Mouse (Mus musculus): ENCODE data around the gene Obscn.

The Obscn gene

DNA sequence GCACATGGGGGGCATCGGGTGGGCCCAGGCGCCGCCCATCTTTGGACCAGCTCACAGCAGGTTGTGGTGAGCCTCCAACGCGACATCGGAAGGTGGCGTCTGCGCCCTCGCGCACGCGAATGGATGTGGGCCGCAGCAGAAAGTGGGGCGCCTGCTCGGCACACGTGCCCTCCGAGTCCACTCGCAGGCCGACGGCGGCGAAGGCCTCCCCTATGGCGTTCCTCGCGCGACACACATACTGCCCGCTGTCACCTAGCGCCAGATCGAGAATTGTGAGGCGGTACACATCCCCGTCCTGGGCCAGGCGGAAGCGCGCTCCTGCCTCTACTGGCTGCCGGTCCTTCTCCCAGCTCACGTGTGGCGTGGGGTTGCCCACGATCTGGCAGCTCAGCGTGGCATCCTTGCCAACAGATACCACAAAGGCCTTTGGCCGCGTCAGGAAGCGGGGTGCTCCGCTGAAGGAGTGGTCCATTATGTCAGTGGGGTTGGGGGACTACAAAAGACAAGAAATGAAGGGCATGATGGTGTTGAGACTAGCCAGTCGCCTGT lies at the start of gene Obscn:
Obscn (minus strand) TSS at position 499 of the 549 bp plus-strand sequence.
- no peak for DNase-seq

DNA sequence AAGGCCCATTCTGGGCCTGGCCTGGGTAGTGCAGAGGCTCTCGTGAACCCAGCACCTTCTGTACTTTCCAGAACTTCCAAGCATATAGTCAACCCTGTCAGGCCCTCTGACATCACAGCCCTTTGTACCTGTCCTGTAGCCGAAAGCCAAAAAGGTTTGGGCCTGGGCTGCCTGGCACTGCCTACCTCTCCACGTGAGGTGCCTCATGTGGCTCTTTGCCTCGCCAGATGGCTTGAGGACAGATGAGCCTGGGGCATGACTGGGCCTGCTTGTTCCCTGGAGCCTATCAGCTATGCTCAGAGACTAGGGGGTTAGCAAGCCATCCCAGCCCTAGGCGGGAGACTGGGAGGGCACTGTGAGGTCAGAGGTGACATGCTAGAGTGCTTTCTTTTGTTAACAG lies 49.3 kb upstream of the Obscn start:
- no peak for DNase-seq

DNA sequence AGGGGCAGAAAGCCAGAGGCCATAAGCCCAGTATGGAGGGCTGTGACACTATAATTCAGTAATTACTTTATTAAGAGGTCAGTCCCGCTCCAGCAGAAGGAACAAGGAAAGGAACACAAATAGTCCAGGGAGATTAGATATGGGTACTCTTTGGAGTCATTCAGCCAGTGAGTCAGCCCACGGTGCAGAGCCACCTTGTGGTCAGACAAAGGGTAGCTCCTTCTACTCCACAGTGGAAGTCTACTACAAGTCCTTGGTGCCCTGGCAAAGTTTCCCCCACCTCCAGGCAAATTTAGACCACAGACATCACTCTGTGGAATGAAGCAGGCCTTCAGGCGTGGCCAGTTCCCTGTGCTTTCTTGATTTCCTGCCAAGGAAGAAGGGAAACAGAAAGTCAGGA lies 47.6 kb upstream of the Obscn start:
- DNase-seq, result peak; percentile 75

DNA sequence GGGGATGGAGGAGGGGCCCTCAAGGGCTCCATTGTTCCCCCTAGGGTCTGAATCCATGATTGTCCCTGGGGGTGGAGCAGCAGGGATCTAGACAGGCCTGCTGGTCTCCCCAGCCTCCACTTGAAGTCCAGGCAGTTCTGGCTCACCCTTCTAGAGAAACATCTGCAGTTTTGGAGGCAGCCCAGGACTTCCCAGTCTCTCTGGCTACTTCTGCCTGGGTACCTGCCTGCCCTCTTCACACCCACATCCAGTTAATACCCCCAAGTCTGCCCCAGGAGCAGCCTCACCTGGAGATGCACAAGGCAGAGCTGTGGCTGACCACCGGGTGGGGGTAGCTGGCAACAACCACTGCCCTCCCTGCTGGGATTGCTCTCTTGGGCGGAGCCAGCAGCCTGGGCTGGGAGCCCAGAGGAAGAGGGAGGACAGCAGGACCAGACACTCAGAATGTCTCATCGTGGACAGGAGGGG lies 46.7 kb upstream of the Obscn start, which contains the start of gene Gjc2:
Gjc2 (minus strand) TSS at position 350 of the 468 bp plus-strand sequence.
- DNase-seq, result peak; percentile 43

DNA sequence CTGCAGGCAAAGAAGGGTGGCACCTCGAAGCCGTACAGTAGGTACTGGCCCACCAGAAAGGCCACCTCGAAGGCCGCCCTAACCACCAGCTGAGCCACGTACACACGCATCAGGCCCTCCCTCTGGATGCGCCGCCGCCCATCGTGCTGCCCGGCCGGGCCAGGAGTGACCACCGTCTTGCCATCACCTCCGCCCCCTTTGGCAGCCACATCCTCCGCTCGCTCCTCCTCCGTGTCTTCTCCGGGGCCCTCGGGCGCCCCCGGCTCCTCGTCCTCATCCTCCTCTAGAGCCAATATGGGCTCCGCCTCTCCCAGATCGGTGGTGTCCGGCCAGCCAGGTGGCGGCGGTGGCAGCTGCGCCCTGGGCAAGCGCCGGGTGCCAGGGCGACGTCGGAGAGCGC lies 40.7 kb upstream of the Obscn start:
- DNase-seq, result no peak

DNA sequence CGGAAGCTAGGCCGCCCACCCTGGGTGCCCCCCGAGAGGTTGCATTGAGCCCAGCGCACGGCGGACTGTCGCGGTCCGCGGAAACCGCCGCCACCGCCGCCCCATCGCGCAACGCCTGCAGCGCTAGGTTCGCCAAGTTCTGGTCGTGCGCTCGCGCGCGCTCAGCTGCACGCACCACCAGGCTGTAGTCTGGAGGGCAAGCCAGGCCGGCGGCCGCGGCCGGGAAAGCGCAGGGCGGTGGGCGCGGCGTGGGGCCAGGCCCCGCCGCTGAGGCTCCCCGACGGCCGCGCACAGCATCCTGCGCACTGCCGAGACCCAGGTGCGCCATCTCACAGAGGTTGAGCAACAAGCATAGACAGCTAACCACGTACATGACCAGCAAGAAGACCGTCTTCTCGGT lies 40.3 kb upstream of the Obscn start:
- DNase-seq, result no peak

DNA sequence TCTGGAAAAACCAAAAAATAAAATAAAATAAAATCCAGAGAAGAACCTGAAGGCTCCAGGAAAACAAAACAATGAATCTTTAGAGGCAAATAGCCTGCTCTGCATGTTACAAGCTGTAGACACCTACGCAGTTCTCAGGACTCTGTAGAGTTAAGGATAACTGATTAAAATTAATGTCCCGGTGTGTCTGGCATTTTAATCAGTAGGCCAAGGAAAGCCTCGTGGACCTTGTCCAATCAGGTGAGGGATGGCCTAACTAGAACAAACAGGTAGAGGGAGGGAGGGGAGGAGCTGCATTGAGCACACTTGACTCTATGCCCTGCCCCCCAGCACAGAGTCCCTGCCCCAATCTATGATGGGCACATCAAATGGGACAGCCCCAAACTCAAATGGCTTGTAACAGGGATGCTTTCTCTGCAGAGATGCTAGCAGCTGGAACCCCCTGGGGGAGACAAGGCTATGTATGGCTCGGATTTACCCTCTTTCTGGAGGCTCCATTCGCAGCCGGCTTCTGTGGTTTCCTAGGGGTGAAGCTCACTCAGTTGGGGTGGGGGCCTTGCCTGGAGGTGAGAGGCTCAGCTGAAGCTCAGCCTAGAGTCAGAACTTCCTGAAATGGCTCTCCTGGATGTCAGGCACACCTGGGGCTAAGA lies 38.1 kb upstream of the Obscn start:
- no peak for DNase-seq

DNA sequence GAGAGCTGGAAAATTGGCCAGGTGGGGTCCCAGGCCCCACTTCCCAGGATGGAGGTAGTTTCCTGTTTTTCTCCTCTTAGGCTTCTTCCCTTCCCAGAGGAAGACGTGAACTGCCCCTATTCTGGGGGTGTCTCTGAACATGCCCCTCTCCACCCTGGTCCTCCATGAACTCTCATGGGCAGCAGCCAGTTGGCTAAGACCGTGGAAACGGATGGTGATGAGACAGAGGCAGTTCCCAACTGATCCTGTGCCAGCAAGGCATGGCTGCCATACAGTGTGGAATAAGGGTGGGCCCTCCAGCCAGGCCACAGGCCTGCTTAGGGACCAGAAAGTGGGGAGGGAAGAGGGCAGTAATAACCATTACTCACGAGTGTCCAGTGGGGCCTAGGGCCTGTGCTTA lies 34.3 kb upstream of the Obscn start:
- DNase-seq, result no peak

DNA sequence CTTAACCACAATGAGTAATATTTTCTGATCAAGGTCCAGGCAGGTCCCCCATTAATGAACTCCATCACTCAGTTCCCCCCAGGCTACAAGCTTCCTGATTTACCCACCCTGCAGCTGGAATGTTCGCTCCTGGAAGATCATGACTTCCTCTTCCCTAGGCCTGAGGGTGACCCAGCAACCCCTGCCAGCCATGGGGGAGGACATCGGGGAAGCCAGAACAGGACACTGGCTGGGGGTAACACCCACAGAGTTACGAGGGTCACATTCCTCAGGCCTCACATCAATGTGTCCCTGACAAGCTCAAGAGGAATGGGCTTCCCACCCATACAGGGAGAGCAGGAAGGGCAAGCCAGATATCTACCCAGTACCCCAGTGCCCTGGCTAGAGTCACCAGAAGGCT lies 33.6 kb upstream of the Obscn start:
- DNase-seq, result no peak

DNA sequence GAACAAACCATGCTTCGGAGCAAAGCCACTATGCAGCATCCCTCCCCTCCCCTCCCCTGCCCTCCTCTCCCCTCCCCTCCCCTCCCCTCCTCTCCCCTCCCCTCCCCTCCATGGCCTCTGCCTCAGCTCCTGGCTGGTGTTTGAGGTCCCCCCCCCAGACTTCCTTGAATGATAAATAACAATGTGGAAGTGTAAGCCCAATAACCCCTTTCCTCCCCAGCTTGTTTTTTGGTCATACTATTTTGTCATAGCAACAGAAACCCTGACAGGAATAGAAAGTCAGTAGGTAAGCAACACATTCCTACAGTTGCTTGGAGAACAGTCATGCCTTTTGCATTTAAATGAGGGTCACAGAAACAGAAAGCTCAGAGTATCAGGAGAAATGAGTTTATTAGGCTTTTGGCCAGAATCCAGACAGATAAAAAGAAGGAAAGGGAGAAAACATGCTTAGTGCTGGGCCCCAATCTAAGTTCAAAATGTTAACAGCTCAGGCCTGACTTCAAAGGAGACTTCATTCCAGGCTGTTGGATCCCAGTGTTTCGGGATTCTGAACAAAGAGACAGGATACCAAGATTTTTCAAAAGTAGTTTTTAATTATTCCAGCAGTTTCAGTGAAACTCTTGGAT lies 29.5 kb upstream of the Obscn start:
- no peak for DNase-seq

DNA sequence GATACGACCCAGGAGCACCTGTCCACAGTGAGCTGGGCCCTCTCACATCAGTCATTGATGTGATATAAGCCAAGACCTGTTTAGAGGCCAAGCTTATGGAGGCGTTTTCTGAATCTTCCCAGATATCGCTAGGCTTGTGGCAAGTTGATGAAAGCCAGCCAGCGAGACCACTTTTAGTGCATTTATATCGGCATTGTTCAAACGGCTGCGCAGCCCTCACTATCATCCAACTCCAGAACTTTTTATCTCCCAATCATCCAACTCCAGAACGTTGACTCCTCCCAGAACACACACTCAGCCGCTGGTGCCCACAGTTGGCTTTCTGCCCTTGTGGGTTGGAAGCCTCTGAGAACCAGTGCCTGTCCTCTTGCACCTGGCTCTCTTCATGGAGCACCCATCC lies 28.2 kb upstream of the Obscn start:
- no peak for DNase-seq

DNA sequence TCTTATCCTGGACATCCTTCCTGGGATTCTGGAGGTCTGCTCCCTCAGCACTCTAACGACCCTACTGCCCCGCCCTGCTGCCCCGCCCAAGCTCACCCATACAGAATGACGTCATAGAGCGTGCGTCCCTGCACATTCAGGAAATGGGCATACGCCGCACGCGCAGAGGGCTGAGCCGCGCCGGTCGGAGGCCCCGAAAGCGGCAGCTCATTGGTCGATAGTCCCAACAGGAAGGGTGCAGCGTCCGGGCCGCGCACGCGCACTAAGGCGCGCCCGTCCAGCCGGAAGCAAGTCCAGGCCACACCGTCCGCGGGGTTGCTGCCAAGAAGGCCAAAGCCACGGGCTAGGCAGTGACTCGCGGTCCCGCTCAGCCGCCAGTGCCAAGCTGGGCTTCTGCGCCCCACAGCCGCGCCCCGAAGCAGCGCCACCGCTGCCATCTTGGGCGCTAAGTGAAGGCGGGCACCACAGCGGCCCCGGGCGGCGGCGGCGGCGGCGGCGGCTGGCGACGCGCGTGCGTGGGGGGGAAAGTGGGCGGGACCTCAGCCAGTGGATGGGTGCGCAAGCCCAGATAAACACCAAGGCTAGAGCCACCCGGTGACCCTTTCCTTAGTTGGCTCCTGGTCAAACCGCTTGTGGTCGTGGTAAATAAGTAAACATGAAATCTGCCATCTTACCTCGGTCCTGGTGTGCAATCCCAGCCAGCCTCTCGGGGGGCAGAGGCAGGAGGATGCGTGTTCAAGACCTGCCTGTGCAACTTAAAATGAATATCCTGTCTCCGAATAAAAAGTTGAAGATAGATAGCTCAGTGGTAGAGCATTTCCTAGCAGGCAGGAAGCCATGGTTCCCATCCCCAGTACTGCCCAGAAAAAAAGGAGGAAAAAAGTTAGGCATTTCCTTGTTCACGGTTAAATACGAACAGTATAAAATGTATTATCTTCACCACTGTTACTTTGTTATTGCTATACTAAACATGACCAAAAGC lies 27.3 kb upstream of the Obscn start, which contains the start of gene Iba57:
Iba57 (minus strand) TSS at position 485 of the 982 bp plus-strand sequence.
- peak; percentile 99 for DNase-seq

DNA sequence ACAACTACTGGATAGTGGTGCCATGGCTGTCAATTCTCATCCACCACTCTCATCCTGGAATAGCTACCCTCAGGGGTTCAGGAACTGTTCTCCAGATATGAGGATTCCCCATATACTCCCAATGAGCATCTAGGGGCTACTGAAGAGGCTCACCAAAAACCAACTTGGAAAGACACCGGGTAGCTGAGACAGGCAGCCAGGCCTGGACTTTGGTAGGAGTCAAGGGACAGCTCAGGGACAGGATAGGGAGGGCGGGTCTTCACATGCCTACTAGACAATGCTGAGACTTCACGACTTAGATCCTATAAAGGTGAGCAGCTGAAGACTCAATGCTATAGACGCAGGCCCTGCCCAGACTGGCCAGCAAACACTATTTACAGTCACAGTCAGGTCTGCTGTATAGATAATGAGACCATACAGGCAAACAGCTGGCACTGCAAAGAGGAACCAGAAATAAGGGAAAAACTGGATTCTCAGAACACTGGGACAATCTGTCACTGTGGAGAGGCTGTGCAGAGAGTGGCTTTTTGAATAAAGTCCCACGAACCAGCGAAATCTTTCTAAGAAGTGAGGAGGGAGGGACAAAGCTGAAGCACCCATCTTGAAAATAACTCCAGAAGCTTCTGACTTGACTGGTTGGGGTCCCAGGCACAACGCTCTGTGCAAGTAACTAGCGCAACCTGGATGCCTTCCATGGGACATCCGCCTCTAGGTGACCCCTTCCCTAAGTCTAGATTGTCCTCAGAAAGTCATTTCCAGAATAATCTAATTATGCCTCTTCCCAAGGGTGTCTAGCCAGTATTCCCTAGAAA lies 26.4 kb upstream of the Obscn start:
- no peak for DNase-seq

DNA sequence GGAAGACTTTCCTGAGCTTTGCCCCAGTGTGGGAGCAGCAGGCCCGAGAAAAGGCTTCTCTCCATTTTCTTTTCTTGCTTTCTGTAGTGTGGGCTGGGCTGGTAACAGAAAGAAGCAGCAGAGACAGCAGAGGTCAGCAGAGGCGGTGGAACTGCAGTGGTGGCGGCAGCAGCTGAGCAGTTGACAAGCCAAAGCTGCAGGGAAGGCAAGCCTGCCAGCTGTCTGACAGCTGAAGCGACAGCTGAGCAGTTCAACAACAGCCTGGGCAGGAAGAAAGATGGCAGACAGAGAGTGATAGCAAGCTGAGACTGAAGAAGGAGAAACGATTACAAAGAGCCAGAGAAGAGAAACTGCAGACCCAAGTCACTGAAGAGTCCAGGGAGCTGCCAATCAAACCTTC lies 25.2 kb upstream of the Obscn start:
- DNase-seq, result peak; percentile 26

DNA sequence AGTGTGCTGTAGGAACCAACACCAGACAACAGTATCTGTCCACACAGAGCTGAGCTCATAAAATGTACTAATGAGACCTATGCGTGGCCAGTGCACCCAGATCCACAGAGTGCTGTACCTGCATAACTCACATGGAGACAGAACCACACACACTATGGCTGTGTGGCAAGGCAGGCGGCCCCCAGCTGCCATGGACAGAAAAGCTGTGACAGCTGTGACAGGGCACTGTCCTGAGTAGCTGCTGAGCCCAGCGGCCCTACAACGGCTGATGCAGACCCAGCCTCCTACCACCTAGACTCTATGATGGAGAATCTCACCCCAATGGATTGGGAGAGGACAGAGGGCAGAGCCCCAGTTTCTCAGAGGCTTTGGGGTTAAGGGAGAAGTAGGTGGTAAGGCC lies 23.4 kb upstream of the Obscn start:
- no peak for DNase-seq

DNA sequence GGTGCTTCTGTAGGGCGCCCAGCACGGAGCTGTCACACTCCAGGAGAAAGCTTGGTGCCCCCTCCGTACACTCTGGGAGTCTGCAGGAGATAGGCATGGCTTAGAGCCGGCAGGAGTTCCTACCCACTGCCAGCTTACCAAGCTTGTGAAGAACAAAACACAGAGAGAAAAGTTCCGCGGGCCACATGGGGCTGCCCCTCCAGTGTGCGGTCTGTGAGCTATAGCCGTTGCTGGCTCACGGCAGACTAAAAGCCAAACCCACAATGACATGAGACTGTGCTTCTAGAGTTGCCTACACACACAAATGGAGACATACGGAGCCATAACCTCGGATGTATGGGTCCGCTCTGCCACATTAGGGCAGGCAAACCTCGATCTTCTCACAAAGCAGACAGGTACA lies 22.9 kb upstream of the Obscn start:
- no peak for DNase-seq

DNA sequence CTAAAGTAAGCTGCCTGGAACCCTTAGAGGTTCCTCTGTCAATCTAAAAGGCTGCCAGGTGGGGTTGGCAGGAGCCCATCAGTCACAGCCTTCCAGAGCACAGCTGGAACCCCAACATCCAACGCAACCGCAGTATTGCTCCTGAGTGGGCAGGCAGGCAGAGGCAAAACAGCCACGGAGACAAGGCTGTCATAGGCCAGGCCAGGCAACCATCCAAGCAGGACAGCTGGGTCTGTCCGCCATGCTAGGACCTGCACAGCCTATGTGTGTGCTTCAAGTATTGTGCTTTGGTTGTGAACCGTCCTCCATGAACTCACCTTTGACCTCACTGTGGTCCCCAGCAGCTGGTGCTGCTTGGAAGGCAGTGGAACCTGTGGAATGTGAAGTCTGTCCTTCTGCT lies 19.7 kb upstream of the Obscn start:
- DNase-seq, result no peak

DNA sequence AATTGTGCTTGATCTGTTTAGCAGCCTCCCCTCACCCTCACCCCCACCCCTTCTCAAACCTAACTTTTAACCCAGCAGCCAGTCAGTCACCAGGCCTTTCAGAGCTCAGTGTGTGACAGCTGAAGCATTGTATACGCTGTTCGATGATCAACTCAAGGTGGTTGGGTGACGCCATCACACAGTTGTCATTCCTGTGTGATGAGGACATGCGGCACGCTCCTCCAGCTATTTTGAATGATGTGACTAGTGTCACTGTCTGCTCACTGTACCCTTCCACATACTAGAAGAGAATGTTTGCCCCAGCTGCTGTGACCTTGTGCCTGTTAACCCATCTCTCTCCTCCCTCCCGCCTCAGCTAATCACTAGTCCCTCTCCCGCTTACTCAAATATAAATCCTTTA lies 18.0 kb upstream of the Obscn start:
- no peak for DNase-seq

DNA sequence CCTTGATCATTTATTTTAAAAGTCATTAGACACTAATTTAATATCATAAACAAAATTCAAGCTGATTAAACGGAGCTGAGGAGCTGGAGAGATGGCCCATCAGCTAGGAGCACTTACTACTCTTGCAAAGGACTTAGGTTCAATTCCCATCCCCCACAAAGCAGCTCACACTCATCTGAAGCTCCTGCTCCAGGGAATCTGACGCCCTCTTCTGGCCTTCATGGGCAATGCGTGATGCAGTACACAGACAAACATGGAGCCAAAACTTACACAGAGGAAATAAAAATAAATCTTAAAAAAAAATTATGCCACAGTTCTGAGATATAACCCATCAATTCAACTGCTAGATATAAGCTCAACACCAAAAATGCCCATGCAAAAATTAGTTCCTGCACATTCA lies 15.5 kb upstream of the Obscn start:
- DNase-seq, result no peak

DNA sequence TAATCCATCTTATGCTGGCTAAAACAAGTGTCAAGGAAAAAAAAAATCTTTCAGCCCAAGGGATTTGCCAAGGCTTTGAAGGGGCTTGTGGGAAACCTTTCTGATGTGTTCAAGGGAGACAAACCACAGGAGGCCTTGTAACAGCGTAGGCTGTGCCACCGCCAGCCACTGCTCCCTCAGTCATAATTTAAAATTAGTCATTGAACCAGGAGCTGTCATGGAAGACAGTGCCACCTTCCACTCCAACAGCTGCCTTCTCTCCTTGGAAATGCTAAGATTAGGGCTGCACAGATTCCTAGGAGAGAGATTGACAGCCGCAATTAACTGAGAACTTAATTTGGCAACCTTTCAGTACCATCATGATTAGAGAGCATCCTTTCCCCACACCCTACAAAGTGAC lies 13.1 kb upstream of the Obscn start:
- DNase-seq, result no peak

DNA sequence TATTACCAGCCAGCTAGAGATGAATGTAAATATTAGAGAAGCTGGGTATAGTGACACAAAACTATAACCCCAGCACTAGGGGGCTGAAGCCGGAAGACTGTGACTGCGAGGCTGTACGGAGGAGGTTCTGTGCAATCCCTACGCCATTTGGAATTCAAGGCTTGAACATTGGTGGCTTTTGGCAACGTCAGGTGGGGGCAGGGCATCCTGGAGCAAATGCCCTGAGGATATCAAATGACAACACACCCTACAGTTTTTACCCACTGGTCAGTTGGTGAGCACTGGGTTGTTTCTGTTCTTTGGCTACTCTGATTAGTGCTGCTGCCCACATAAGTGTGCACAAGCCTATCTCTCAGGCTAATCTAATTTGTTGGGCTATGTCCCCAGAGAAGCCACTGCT lies 6.8 kb upstream of the Obscn start:
- DNase-seq, result no peak

DNA sequence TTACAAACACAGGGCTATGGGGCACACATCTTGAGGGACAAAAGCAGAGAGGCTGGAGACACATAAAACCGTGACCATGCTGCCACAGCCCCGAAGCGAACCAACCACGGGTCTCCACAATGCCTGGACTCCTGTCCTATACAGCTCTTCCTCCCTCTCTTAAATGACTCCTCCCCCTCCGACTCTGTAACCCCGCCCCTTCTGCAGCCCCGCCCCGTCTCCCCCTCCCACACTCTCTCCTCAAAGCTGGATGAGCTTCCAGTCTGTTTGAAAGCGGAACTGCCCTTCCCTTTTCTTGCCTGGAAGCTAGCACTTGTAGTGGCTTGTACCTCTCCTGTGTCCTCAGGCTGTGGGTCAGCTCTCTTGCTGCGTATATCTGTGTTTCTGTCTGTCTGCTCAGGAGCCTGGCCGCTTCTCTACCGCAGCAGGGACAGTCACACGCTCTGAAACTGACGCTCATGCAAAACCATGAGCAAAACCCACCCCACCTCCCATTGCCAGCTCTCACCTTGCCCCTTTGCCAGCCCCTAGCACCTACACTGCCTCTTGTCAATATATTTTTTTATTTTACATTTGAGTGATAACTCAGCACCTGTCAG lies 5.7 kb upstream of the Obscn start:
- peak; percentile 27 for DNase-seq
